Mouse (Mus musculus): ENCODE measurements at regions not wholly inside any gene's neighbourhood (a gene's known extent, or its start where the extent isn't known, plus 50 kb on each side); places are given as distances from the start of the nearest gene placed in this dataset.

DNA sequence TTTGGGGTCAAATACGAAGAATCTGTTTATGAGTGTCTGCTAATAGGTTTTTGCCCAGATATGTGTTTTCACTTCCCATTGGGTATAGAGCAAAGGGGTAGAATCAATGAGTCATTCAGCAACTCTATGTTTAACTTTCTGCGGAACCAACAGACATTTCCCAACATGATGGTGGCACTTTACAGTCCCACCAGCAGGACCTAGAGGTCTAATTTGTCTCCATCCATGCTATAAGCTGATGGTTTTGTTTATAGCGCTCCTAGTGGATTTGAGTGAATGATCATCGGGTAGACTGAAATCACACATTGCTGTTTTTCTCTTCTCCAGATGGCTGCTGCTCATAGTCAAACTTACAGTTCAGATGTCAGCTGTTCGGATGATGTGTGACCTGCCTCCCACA, 99.7 kb upstream of the Arid5b start:
- DNase-seq, result no peak

DNA sequence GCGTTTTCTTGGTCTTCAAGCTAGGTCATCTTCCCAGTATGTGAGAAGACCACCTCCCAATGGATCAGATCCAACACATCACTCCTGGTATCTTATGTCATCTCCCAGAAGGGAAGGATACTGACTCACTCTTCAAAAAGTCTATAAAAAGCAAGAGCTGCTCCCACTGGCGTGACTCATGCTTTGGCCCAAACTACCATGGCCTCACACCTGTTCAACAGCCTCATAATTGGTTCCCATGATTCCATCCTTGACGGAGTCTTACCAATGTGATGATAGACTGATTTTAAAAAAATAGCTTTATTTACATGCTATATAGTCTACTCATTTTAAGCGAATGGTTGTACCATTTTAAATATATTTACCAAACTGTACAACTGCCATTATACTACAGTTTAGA, 98.9 kb upstream of the Arid5b start:
- DNase-seq, result no peak

DNA sequence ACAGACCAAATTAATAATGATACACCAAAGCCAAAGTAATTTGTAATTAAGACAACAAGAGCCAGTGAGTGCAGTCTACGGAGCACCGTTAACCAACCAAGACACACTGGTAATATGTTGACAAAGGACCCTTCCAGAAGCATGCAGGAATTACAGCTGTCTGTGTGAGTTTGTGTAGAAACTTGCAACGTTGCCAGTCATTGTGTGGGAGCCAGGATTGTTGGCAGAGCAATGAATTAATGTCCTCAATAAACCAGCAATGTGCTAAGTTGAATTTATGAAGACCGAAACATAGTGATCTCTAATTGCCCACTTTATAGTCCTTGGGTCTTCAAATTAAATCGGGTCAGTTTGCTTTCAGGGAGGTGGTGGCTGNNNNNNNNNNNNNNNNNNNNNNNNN, 95.3 kb upstream of the Arid5b start:
- no peak for DNase-seq

DNA sequence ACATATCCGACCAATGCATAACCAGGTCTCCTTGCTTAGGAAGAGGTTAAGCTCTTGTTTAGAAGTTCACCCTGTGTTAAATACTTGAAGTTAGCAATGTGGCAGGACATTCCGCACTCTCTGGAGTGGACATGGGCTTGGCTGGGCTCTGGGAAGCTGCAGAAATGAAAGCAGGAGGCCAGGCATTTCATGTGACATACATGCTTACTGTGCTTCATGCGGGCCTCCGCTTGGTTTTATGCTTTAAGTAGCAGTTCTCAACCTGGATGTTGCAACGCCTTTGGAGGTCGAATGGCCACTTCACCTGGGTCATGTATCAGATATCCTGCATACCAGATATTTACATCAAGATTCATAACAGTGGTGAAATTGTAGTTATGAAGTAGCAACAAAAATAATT, 93.2 kb upstream of the Arid5b start:
- no peak for DNase-seq

DNA sequence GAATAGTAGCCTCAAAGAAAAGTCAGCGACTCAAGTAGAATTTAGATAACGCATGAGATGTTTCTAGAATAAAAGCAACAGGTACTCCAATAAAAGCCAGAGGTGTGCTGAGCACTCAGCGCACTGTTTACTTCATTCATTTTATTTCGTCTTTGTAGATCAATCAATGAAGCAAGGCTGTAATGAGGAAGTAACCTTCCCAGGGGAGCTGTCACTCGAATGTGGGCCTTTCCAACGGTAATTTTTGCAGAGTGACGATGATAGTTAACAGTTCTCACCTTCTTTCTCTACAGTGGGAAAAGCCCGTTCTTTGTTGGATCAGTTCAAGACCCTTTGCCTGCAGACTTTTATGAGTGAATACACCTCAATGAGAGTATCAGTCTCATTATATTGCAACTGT, 92.4 kb upstream of the Arid5b start:
- no peak for DNase-seq

DNA sequence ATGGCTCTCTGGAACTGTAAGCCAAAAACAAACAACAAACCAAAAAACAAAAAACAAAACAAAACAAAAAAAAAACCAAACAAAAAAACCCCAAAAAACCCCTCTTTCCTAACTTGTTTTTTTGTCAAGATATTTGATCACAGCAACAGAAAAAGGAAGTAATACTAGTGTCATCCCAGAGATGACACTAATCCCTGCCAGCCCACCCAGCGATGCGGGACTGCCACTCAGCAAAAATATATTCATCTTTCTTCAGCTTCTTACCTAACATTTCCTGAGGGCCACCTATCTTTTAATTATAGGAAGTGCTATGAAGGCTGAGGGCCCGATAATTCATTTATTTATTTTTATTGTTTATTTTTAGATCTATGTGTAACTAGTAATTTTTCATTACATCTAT, 88.3 kb upstream of the Arid5b start:
- no peak for DNase-seq

DNA sequence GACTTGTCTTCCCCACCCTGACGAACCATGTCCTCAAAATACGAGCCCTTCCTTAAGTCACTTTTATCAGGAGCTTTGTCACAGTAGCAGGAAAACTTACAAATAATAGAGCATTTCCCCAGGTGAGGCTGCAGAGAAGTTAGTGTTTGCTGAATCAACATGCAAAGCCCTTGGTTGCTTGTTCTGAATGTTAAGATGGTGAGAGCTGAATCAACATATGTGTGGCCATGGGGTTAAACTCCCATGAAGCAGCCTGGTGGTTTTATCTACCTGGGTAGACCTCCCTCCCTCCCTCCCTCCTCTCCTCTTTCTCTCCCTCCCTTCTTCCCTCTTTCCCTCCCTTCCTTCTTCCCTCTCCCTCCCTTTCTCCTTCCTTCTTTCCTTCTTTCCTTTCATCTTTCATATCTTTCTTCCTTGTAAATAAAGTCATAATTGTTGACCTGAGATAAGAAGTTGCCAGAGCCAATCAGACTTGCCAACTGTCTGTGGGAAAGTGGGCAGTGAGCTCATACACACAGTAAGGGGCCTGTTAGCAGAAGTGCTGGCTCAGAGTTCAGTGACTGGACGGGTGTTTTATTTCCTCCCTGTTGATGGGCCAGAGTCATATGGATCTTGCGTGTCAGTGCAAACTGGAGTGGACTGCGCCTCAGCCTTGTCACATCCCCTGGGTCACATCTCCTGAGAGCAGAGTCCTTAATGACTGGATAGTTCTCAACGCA, 82.4 kb upstream of the Arid5b start:
- no peak for DNase-seq

DNA sequence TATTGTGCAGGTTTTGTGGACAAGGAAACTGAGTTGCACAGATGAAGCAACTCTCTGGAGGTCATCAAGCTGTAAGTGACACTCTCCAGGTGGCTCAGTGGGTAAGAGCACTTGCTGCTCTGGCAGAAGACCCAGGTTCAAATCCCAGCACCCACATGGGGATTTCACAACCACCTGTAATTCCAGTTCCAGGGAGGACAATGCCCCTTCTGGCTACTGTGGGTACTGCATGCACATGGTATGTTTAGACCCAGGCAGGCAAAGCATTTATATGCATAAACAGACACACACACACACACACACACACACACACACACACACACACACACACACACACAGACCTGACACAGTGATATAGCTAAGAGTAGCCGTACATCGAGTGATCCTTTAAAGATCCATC, 80.6 kb upstream of the Arid5b start:
- peak in 1 of 2 experiments; percentile 26 for DNase-seq

DNA sequence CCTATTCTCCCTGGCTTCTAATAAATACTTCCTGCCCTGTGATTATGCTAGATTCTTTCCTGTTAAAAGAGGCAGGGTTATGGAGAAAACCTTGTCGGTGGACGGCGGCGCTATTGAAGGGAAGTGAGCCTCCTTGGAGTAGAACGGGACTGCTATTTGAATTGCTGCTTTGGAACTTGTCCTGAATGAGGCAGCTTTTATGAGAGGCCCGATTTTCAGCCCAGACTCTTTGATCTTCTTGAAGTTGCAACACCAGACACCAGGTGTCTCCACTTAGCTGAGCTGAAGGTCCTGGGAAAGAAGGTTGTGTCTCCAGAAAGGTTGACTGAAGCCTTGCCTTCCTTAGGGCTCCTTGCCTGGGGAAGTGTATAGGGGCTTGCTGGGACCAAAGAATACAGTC, 78.4 kb upstream of the Arid5b start:
- DNase-seq, result peak; percentile 23 to 26

DNA sequence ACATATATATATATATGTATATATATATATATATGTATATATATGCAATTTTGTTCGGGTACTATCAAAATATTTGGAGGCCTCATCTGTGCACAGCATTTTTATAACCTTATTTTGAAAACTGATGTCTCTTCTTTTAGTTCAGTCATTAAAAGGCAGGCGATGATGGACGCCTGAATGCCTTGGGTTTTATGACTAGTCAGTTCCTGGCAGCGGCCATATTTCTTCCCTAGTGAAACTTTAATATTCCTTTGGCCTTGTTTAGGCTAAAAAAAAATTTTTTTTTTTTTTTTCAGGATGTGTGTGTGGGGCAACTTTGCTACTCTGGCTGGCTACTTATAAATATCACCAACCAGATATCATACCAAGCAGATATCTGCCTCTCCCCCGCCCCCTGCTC, 78.0 kb upstream of the Arid5b start:
- no peak for DNase-seq

DNA sequence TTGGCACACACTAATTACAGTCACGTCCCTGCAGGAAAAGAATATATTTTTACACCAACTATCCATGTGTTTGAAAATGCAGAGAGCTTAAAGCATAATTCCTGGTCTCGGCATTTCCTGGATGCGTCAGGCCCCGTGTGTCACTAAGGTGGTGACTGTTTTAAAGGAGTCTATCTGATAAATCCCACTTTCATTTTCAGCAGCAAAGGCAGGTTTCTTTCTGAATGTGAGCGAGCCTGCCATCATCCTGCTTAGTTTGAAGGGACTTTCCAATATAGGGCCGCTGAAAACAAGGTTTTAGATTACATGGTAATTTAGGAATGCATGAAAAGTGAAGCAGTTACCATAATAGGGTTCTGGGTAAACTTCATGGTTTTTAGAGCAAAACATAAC, 77.5 kb upstream of the Arid5b start:
- DNase-seq, result no peak

DNA sequence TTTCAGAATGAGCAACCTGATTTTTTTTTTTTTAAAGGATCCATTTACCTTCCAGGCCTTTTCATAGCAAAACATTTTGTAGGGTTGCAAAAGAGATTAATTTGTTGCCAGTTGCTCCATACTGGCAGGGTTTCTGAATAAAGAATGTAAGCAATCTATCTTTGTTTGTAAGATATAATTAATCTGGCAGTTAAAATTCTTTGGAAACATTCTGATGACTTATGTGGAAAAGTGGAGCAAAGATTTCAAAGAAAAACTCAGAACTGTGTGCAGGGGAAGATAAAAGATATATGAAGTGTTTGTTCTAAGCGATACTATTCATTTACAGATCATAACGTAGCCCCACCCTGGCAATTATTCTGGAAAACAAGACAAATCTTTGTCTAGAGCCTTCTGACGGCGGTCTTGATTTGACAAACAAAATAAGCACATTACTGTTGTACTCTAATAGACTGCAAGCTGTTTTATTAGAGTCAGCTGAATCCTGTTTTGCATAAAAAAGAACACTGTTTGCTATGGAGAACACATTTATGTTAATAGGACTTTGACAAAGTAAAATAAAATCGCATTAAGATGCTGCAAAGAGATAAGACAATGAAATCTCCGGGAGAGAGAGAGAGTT, 77.0 kb upstream of the Arid5b start:
- DNase-seq, result no peak

DNA sequence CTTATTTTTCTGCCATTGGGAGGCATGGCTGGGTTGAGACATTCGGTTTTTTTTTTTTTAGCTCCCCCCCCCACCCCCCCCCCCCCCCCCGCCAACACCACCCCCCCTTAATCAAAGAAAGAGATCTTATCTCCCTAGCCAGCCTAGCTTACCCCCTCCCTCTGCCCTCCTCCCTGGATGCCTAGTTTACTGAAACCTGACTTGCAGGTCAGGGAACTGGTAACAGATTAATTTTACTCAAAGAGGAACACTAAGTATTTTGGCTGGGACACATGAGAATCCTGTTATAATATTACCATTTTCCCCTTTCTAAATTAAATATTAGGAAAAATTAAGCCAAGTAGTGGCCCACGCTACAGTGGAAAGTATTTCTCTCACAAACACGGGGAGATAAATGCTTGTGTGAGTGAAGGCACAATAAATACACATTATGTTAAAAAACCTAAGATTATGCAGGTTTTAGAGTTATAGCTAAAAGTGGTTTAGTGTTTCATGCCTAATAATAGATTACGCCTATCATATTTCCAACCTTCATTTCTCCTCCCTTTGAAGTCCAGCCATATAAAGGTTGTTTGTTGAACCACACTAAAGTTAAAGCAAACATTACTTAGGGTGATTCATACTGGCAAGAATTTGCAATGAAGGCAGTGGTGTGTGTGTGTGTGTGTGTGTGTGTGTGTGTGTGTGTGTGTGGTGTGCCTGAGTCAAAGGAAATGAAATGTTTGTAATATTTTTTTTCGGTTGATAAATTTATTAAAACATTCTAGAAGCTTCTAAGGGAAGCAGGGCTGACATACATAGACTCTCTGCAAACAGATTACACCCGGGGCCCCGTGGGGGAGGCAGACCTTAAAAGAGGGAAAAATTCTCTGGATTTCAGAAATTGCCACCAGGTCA, 76.0 kb upstream of the Arid5b start:
- DNase-seq, result peak in 1 of 2 experiments; percentile 5

DNA sequence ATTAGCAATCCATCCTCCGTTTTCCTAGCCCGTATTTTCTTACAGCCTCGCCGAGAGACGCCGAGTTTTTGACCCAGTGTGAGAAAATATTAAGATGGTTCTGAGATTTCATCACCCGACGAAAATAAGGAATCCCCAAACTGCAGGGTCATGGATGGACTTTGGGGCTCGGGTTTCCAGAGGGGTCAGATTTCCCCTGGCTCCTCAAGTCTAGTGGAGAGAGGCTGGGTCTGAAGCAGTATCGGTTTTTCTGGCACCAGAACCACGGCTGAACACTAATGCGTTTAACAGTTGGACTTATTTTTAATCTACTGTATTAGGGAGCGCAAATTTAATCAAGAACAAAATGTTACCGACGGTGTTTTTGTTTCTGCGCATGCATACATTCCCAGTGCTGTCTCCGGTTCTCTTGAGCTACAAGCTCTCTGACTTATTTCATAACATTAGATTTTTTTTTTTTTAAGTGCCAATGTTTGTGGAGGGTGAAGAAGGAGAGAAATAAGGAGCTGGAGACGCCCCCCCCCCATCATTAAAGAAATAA, 75.2 kb upstream of the Arid5b start:
- DNase-seq, result no peak

DNA sequence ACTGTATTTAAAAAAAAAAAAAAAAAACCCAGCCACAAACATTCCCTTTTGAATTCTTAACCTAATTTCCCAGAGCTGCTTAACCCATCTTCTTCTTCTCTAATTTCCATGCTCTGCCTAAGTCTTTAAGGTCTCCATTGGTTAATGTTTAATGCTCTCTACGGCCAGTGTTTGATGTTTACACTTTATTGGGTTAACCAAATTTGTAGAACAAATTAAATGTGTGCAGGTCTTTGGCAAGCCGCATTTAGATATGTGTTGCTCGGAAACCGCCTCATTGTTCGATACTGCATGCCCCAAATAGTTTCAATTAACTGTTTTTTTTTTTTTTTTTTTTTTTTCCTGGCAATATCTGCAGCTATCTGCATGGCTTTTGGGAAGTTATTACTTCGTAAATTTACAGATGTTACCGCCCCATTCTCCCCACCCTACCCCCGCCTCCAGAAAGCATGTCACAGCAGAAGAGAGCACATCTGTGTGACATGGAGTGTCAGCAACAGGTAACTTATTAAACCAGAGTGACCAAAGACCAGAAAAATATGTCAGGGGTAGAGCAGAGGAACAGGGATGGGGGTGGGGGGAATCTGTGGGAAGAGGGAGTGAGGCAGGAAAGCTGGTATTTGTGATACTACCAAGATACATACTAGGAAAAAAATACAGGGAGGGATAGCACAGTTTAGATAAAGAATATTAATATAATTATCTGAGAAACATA, 73.5 kb upstream of the Arid5b start:
- no peak for DNase-seq

DNA sequence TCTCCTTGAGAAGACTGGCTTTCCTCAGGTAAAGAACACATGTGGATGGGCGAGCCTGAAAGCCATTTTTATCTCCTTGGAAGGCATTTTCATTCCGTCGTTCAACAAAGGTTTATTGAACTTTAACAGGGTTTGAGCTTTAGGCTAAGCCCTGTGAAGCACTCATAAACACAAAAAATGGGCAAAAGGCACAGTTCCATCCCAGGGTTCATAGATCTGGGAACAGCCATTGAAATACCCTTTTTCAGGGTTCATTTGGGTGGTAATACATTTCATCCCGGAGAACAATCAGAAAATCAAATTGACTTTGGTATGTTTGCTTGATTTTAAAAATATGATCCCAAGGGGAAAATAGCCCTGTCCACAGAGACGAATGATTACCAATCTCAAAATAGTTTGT, 72.9 kb upstream of the Arid5b start:
- no peak for DNase-seq

DNA sequence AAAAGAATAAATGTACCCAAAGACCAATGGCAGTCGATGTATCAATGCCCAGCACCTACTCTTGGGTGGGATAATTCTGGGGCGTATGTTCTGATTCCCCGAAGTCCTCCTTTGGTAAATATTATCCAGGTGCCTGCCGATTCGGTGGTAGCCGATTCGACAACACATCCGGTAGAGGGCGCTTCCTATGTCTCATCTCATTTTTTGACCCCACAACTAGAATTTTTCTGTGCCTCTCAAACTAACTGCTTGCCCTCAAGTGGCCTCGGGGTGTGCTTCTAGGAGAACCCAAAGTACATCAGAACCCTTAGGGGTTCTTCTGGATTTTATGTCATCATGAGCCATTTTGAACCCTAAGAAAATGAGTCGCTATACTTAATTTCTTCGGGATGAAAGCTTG, 72.3 kb upstream of the Arid5b start:
- no peak for DNase-seq

DNA sequence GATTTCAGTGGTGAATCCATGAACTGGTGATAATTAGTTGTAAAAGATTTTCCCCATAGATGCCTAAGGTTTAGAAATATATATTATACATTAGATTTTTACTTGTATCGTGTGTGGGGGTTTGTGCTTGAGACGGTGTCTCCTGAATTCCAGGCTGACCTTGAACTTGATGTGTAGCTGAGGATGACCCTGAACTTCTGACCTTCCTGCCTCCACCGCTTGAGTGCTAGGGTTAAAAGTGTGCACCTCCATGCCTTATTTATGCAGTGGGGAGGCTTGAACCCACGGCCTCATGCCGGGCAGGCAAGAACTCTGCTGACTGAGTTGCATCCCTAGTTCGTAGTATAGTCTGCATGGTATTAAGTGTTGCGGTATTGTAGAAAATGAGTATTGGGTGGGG, 69.3 kb upstream of the Arid5b start:
- DNase-seq, result no peak

DNA sequence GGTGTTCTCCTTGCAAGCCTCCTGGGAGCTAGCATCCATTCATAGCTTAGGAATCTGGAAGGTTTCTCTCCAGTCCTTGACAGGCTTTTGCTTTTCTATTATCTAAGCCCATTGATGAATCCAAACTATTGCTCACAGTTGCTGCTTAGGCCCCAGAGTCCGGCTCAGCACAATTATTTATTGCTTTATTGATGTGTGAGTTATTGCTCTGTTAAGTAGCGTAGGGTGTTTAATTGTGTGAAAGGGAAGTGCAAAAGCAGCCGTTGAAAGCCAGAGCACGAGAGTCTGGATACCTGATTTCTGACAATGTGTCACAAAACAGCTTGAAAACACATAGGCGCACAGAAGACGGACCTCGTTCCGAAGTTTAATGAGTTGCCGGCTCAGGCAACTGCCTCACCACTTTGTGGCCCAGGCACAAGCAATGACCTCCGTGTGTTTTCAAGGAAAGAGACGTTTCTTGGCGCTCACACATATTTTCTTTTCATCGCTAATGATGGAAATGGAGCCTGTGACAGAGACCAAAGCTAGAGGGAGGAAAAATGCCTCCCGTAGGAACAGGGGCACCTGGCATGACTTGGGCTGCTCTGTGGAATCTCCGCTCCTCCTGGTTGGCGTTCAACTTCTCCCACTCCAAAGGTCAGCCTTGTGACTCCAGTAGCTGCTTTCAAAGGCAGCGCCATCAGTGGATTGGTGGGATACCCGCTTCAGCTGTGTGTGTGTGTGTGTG, 66.6 kb upstream of the Arid5b start:
- no peak for DNase-seq

DNA sequence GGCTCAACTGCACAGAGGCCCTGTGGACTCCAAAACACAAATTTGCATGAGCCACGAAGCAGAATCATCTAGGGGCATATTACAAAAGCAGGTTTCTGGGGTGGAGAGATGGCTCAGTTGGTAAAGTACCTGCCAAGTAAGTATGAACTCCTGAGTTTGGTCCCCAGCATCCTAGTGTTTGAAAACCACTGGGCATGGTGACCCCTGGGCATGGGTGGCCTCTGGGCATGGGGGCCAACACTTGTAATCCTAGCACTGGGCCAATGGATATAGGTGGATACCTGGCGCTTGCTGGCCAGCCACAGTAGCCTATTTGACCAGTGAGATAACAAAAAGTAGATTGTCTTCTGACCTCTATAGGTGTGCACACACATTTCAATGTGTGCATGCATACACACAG, 65.7 kb upstream of the Arid5b start:
- DNase-seq, result no peak

DNA sequence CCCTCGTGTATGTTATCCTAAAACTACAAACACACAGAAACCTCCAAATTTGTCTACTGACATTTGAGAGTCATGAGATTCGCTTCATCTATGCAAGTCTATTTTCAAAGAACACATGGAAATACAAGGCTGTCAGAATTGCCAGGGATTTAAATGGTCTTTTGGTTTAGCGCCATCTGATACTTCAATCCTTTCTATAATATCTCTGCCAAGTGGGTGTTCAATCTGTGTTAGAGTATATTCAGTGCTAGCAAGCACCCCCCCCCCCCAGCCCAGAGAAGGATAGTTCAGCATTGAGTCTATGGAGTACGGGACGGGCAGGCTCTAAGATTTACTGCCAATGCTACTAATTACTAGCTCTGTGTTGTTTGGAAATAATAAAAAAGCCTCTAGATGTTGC, 55.5 kb upstream of the Arid5b start:
- DNase-seq, result no peak

All from cerebellum, postnatal 14 days (tissue).